Comparison of ENCODE assay signal across 13 mouse cellular contexts in the genomic region with DNA sequence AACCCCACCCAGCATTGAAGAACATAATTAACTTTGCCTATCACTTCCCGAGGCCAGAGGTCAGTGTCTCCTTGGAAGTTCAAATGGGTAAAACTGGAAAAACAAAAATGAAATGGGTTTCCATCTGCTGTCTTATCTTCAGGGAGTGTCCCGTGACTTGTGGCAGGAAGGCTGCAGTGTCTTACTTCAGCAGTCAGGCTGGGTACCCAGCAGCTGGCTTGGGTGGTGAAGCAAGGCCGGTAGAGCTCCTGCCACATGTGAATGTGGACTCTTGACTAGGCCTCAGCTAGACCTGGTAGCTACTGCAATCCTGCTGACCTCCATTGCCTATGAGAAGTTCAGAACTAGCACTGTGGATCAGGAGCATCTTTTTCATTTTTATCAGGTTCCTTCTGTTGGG.
"Had no signal": no experiment of that assay in that cellular context is flagged by ENCODE, and none has a peak within 500 bp of the region (broad histone marks: within the 10 kb centered on the region; RNA-seq: fewer than 3 reads in every experiment).

No protein-coding gene starts in this region.

- H3K4me3 ChIP-seq: left cerebral cortex, adult 2 months; limb, embryonic 12.5 days; liver, embryonic 13.5 days; midbrain, embryonic 10.5 days; myocyte; neural tube, embryonic 15.5 days had no signal

- H3K4me2 ChIP-seq: limb, embryonic 12.5 days; liver, embryonic 13.5 days; neural tube, embryonic 15.5 days had no signal

- H3K4me1 ChIP-seq: limb, embryonic 12.5 days; midbrain, embryonic 10.5 days had no signal

- H3K9me3 ChIP-seq: limb, embryonic 12.5 days; liver, embryonic 13.5 days; midbrain, embryonic 10.5 days; neural tube, embryonic 15.5 days had no signal

- H3K27ac ChIP-seq: left cerebral cortex, adult 2 months; limb, embryonic 12.5 days; liver, embryonic 13.5 days; midbrain, embryonic 10.5 days; neural tube, embryonic 15.5 days had no signal

- ATAC-seq: liver, postnatal 0 days had no signal

- H3K9ac ChIP-seq: limb, embryonic 12.5 days; liver, embryonic 13.5 days; liver, postnatal 0 days; neural tube, embryonic 15.5 days had no signal

- DNase-seq: kidney, adult 8-10 months; kidney, postnatal 25 days; liver; liver, embryonic 13.5 days; liver, postnatal 0 days; midbrain, embryonic 14.5 days; right cerebral cortex, adult 18-20 months; right cerebral cortex, postnatal 25 days had no signal

- H3K27me3 ChIP-seq: limb, embryonic 12.5 days; liver, embryonic 13.5 days; neural tube, embryonic 15.5 days had no signal
